Mouse (Mus musculus) forebrain, embryonic 14.5 days (tissue): ENCODE measurements around the gene Pde3a. TPM values are rescaled to one million over a fixed set of nuclear protein-coding genes. Genes with fewer than 3 reads are reported as not detected.
A peak's percentile ranks its signal among the peaks of the same experiment; 100 is the strongest.

Source experiments
- ATAC-seq: fragments of 200-750 bp; cut with Nextera tagmentation; 2 replicates; pipeline ENCODE4 v1.8.0; 2017; ENCODE audit warnings: mild to moderate bottlenecking, moderate library complexity
- DNase-seq: peaks from one replicate; pipeline ENCODE4 v3.0.0-alpha.2; 2015; ENCODE audit warnings: low spot score
- H3K27ac ChIP-seq: fragments of 300-500 bp; sonication (generic); 2 replicates; pipeline ENCODE4 v1.5.1; 2014; ENCODE audit warnings: low read depth, mild to moderate bottlenecking, control low read depth, low read length, moderate library complexity
- H3K27me3 ChIP-seq: fragments of 300-500 bp; sonication (generic); replicated peaks from 2 replicates; pipeline ENCODE4 v1.6.1; 2014; ENCODE audit warnings: low read length, control low read depth, mixed read lengths; ENCODE audit not compliant: control insufficient read depth, insufficient read depth
- H3K36me3 ChIP-seq: fragments of 300-500 bp; sonication (generic); 2 replicates; pipeline ENCODE4 v1.6.1; 2014; ENCODE audit warnings: low read length, control low read depth; ENCODE audit not compliant: control insufficient read depth, insufficient read depth
- H3K4me1 ChIP-seq: fragments of 300-500 bp; sonication (generic); 2 replicates; pipeline ENCODE4 v1.6.1; 2014; ENCODE audit warnings: antibody characterized with exemption, low read length, control low read depth; ENCODE audit not compliant: control insufficient read depth, insufficient read depth
- H3K4me2 ChIP-seq: fragments of 300-500 bp; sonication (generic); 2 replicates; pipeline ENCODE4 v1.6.1; 2014; ENCODE audit warnings: mild to moderate bottlenecking, control low read depth, low read length
- H3K4me3 ChIP-seq: fragments of 300-500 bp; sonication (generic); 2 replicates; pipeline ENCODE4 v1.5.1; 2014; ENCODE audit warnings: low read depth, low read length, control low read depth
- H3K9ac ChIP-seq: fragments of 300-500 bp; sonication (generic); 2 replicates; pipeline ENCODE4 v1.6.1; 2014; ENCODE audit warnings: mild to moderate bottlenecking, low read length, control low read depth, moderate library complexity
- H3K9me3 ChIP-seq: fragments of 300-500 bp; sonication (generic); replicated peaks from 2 replicates; pipeline ENCODE4 v1.6.1; 2016; ENCODE audit warnings: low read length, control low read depth, mixed read lengths; ENCODE audit not compliant: control insufficient read depth
- WGBS: fragments of 180-500 bp; shearing (Covaris S2); extraction: QIAGEN DNeasy Blood & Tissue Kit; methylation state at CpG from one replicate; pipeline ENCODE4 v1.1.7; 2014; 5-methylcytosine and 5-hydroxymethylcytosine counted together
- polyA plus RNA-seq: library from polyadenylated mRNA; unstranded; fragments of >200 nt; fragmentation: Nextera tagmentation; extraction: Ambion mirVana; gene quantifications from 2 replicates; pipeline ENCODE4 v1.2.1, GENCODE M21; 2014

The Pde3a gene
- polyA plus RNA-seq, 1 experiment from 2014 or later, result 0.88 TPM

- 81% methylated on average over 4 of the region's 4 CpGs for WGBS
- no peaks in the 10 kb centered on the region for H3K4me1 ChIP-seq
- no peak for DNase-seq
- H3K36me3 ChIP-seq, result no peaks in the 10 kb centered on the region
- no peaks in the 10 kb centered on the region for H3K27me3 ChIP-seq
- no peaks in the 10 kb centered on the region for H3K9me3 ChIP-seq
- H3K4me2 ChIP-seq, result no peak overlapping the region
- no peak overlapping the region for H3K27ac ChIP-seq
- no peak overlapping the region for H3K4me3 ChIP-seq
- ATAC-seq, result peak; percentile 53
- H3K9ac ChIP-seq, result no peak overlapping the region
These were observed 132.9 kb downstream of the Pde3a start for GRCm38 (mm10) chr6:141381881-141382370.

DNA sequence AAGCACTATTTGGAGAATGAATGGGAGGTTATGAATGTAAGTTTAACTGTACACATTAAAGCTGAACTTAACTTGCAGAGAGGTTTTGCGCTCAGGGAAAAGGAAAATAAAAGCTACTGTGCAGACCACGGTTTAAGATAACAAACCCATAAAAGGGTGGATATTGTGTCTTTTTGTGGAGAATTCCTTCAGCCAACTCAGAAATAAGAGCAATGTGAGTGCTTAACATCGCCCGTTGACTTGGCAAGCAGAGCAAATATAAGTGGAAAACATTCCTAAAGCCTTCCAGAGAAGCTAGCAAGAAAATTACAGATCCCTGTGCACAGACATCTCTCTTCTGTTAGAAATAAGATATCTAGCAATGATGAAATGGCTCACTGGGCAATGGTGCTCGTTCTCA is 139.0 kb downstream of the Pde3a start:
- no peaks in the 10 kb centered on the region for H3K36me3 ChIP-seq
- no peaks in the 10 kb centered on the region for H3K27me3 ChIP-seq
- ATAC-seq (no peak), DNase-seq (no peak)
- H3K4me2 ChIP-seq, result no peak overlapping the region
- WGBS, result 88% methylated on average over 5 of the region's 5 CpGs
- no peaks in the 10 kb centered on the region for H3K9me3 ChIP-seq
- H3K4me3 ChIP-seq, result no peak overlapping the region
- no peak overlapping the region for H3K27ac ChIP-seq
- no peak overlapping the region for H3K9ac ChIP-seq
- H3K4me1 ChIP-seq, result no peaks in the 10 kb centered on the region

DNA sequence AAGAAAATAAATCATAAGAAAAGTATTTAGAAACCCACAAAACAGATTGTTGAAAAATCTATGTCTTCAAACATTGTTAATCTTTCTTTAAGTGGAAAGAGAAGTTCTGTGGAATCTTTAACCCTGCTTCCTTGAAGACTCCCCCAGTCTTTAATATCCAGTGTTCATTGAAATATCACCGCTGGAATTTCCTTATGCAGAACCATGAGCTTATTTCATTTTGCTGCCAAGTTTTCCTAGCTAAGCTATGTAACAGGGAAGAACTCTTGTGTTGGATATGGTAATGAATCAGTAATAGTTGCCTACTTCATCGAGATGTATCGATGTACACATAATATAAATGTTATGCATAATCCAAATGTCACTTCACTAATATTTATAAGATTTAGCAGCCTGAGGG is 146.9 kb downstream of the Pde3a start:
- H3K36me3 ChIP-seq, result no peaks in the 10 kb centered on the region
- no peak overlapping the region for H3K9ac ChIP-seq
- DNase-seq, result no peak
- H3K4me2 ChIP-seq, result no peak overlapping the region
- no peak overlapping the region for H3K4me3 ChIP-seq
- no peak overlapping the region for H3K27ac ChIP-seq
- 95% methylated on average over 3 of the region's 3 CpGs for whole genome bisulfite sequencing
- ATAC-seq, result no peak
- H3K27me3 ChIP-seq, result no peaks in the 10 kb centered on the region
- no peaks in the 10 kb centered on the region for H3K4me1 ChIP-seq
- H3K9me3 ChIP-seq, result no peaks in the 10 kb centered on the region

GRCm38 (mm10) chr6:141399411-141399810 is 150.3 kb downstream of the Pde3a start:
- no peaks in the 10 kb centered on the region for H3K36me3 ChIP-seq
- WGBS, result 60% methylated on average over 4 of the region's 4 CpGs
- H3K9ac ChIP-seq, result no peak overlapping the region
- H3K4me1 ChIP-seq, result no peaks in the 10 kb centered on the region
- peak; percentile 58 for DNase-seq
- no peak overlapping the region for H3K4me2 ChIP-seq
- H3K4me3 ChIP-seq, result no peak overlapping the region
- no peak overlapping the region for H3K27ac ChIP-seq
- H3K9me3 ChIP-seq, result no peaks in the 10 kb centered on the region
- no peaks in the 10 kb centered on the region for H3K27me3 ChIP-seq
- no peak for ATAC-seq

GRCm38 (mm10) chr6:141403943-141404342 is 154.9 kb downstream of the Pde3a start:
- WGBS, result 47% methylated on average over 2 of the region's 2 CpGs
- Histone ChIP-seq H3K4me2 (no peak overlapping the region), H3K36me3 (no peaks in the 10 kb centered on the region), H3K4me1 (0 out of 2 replicates have a peak, but pooled peaks cover 3% of the 10 kb centered on the region), H3K4me3 (no peak overlapping the region), H3K9ac (no peak overlapping the region), H3K27me3 (no peaks in the 10 kb centered on the region), H3K27ac (no peak overlapping the region), H3K9me3 (no peaks in the 10 kb centered on the region)
- ATAC-seq (peak; percentile 55; the same call in 1 of the 2 replicates), DNase-seq (peak; percentile 70)

GRCm38 (mm10) chr6:141404649-141405048 is 155.6 kb downstream of the Pde3a start:
- Histone ChIP-seq H3K9ac (no peak overlapping the region), H3K9me3 (no peaks in the 10 kb centered on the region), H3K4me2 (no peak overlapping the region), H3K27me3 (no peaks in the 10 kb centered on the region), H3K4me1 (0 out of 2 replicates have a peak, but pooled peaks cover 3% of the 10 kb centered on the region), H3K27ac (no peak overlapping the region), H3K36me3 (no peaks in the 10 kb centered on the region), H3K4me3 (no peak overlapping the region)
- peak; percentile 61 for DNase-seq
- 65% methylated on average over 7 of the region's 7 CpGs for WGBS
- ATAC-seq, result no peak; the same call in 1 of the 2 replicates

- no peak overlapping the region for H3K4me2 ChIP-seq
- 0 out of 2 replicates have a peak, but pooled peaks cover 3% of the 10 kb centered on the region for H3K4me1 ChIP-seq
- no peak for DNase-seq
- no peak overlapping the region for H3K27ac ChIP-seq
- H3K9ac ChIP-seq, result no peak overlapping the region
- no peaks in the 10 kb centered on the region for H3K36me3 ChIP-seq
- no peaks in the 10 kb centered on the region for H3K27me3 ChIP-seq
- no peak overlapping the region for H3K4me3 ChIP-seq
- H3K9me3 ChIP-seq, result no peaks in the 10 kb centered on the region
- WGBS, result 39% methylated on average over 5 of the region's 5 CpGs
- ATAC-seq, result no peak
These were observed 156.4 kb downstream of the Pde3a start for GRCm38 (mm10) chr6:141405496-141405895.

- 84% methylated on average over 4 of the region's 4 CpGs for WGBS
- Histone ChIP-seq H3K4me2 (no peak overlapping the region), H3K36me3 (no peaks in the 10 kb centered on the region), H3K9ac (no peak overlapping the region), H3K27me3 (no peaks in the 10 kb centered on the region), H3K4me3 (no peak overlapping the region), H3K9me3 (no peaks in the 10 kb centered on the region), H3K4me1 (0 out of 2 replicates have a peak, but pooled peaks cover 3% of the 10 kb centered on the region), H3K27ac (no peak overlapping the region)
- ATAC-seq (no peak), DNase-seq (no peak)
These were observed 159.7 kb downstream of the Pde3a start for GRCm38 (mm10) chr6:141408758-141409157.

GRCm38 (mm10) chr6:141410836-141411235 is 161.8 kb downstream of the Pde3a start:
- H3K4me1 ChIP-seq, result no peaks in the 10 kb centered on the region
- no peak overlapping the region for H3K9ac ChIP-seq
- H3K27me3 ChIP-seq, result no peaks in the 10 kb centered on the region
- H3K27ac ChIP-seq, result no peak overlapping the region
- no peak for ATAC-seq
- no peaks in the 10 kb centered on the region for H3K9me3 ChIP-seq
- 91% methylated on average over 5 of the region's 5 CpGs for WGBS
- H3K4me2 ChIP-seq, result no peak overlapping the region
- no peak for DNase-seq
- no peaks in the 10 kb centered on the region for H3K36me3 ChIP-seq
- H3K4me3 ChIP-seq, result no peak overlapping the region
